Mouse (Mus musculus) spleen, adult 2 months (tissue): ENCODE data around the gene Rad51b.

Experiments used
- CTCF ChIP-seq: fragments of 200-500 bp; IDR thresholded peaks from 2 replicates; pipeline ENCODE4 v1.5.1; 2011; ENCODE audit warnings: mild to moderate bottlenecking, inconsistent platforms; ENCODE audit not compliant: insufficient read depth, insufficient read length, insufficient replicate concordance; ENCODE audit errors: extremely low read depth
- POLR2A ChIP-seq: fragments of 200-500 bp; IDR thresholded peaks from 2 replicates; pipeline ENCODE4 v1.6.1; 2011; ENCODE audit warnings: low read depth, low read length, inconsistent platforms

DNA sequence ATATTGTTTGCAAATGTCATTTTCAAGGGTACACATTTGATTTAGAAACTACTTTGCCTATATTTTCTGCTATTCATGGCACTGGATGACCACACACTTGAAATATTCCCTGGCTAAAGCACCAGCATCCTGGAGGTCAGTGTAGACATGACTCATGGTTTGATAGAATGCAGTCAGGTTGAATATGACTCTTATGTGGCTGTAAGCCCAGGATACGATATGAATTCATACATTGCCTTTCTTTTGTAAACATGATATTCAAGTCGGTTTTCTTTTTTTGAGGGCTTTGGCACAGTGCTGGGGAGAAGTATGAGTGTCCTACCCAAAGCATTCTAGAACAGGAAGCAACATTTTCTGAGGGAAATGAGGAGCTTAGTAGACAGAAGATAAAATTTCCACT lies 174.8 kb downstream of the Rad51b start:
- no peak for TF ChIP-seq CTCF
- no peak for TF ChIP-seq POLR2A
